Mouse (Mus musculus) thymus, postnatal 10 days (tissue): ENCODE results near the gene Pole.
A peak's percentile ranks its signal among the peaks of the same experiment; 100 is the strongest.

ENCODE experiments used
- DNase-seq, 2 experiments: peaks; one replicate each; pipeline ENCODE4 v3.0.0; 2021; ENCODE audit warnings: low spot score in 2 of 2

The Pole gene

DNA sequence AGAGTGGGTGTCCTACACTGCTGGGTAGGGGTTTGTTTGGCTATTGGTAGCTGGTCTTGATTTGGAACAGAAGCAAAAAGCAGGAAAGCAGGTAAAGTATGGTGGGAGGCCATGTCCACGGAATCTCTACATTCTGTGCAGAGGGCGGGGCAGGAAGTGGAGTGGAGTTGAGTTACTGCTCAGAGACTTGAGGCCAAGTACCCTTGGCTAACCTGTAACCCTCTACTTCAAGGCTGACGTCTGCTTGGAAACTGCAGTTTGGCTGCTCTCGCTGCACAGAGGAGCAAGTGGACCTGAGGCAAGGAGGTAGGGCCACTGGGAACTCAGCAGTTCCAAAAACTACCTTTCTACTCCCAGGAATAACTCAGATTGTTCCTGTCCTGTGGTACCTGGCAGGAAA is 58.4 kb downstream of the Pole start, which contains the start of gene Lrcol1:
Lrcol1 (plus strand) TSS at position 207 of the 400 bp plus-strand sequence.
- no peak for DNase-seq

DNA sequence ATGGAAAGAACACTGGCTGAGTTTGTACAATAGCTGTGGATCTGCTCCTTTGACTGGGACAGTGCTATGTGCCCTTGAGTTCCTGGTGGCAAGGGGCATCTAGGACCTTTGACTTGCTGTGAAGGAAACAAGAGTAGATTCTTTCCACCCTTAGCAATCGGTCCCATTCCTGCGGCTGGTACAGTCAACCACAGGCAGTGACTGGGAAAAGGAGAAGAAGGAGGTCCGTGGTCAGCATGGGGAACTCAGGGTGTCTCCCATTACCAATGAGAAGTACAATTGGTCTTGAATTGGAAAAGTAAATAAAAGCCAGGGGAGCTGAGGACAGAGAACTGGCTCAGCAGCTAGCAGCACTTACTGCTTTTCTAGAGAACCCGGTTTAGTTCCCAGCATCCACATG is 59.4 kb downstream of the Pole start:
- no peak for DNase-seq

DNA sequence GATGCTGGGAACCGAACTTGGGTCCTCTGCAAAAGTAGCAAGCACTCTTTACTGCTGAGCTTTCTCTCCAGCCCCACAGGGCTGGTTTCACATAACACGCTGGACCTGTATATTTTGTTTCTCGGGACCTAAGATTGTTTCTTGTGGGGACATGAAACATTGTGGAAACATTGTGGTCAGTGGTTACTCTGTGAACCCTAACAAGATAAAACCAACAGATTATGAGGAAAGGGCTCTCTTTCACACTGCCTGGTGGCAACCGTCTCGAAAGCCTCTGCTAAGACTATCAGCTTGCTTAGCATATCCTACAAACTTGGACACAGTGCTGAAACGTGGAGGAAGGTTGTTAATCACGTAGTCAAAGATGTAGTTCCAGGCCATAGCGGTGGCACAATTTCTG is 60.9 kb downstream of the Pole start:
- no peak for DNase-seq

DNA sequence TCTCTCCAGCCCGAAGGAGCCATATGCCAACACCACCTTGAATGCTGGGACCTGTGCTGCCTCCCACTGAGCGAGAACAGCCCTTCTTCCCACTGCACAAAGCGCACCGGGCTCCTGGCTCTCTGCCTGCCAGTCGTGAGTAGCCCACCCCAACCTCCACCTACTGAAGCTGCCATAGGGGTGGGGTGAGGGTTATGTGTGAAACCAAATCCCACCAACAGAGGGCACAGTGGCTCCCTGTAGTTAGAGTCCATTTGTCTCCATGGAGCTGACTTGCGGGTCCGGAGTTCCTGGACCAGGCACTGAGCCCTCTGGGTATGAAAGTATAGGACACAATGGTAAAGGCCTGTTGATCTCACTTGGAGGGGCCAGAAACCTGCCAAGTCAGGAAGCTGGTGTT is 68.6 kb downstream of the Pole start:
- peak in 1 of 2 experiments; percentile 42 for DNase-seq

DNA sequence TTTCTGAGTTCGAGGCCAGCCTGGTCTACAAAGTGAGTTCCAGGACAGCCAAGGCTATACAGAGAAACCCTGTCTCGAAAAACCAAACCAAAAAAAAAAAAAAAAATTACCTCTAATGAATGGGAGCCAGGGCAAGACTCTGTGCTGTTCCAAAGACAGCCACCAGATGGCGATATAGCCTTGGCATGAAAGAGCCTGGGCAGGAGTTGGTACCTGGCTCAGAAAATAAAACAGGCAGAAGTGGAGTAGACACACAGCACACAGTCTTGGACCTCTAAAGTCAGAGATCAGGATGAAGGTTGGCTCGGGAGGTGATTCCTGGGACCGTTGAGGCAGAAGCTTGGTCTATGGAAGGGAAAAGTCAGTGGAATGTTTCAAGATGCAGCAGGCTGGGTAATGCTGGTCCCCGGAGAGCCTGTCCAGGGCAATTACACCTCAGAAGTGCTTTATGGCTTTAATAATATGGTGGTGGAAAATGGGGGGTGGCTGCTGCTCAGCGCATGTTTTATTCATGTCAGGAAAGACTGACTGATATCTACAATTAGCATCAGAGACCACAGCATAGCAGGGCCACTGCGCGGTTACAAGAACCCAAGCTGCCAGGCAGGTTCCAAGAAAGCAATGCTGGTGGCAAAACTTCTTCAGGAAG is 71.5 kb downstream of the Pole start:
- peak; percentile 47 to 80 for DNase-seq

DNA sequence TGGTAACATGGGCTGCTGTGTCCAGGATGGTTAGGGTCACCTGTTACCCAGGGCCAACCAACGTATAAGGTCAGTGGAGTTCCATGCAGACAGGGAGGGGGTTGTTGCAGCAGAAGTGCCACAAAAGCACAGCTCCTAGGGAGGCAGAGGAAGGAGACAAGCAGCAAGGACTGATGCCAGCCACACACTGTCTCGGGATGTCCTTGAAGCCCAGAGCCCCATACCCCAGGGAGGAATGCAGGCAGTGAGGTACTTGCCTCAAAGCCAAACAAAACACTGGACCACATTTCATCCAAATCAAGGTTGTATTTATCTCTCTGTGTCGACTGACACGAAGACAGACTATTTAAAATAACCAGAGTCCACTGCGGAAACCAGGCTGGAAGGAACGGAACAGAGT is 75.4 kb downstream of the Pole start:
- DNase-seq = no peak

DNA sequence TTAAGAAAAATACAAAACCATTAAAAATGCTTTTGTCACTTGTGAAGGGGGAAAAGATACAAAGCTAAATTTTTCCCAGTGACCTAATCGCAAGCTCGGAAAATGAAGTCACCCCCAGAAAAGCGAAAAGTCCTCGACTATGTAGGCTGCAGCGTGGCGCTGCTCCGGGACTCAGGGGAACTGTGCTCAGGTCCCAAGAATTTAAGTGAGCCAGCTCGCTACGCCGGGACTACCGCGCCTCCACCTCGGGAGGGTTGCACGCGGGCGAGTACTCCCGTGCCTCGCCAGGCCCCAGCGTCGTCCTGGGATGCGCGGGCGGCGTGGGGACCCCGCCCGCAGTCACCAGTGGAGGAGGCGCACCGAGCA is 76.7 kb downstream of the Pole start:
- no peak for DNase-seq

DNA sequence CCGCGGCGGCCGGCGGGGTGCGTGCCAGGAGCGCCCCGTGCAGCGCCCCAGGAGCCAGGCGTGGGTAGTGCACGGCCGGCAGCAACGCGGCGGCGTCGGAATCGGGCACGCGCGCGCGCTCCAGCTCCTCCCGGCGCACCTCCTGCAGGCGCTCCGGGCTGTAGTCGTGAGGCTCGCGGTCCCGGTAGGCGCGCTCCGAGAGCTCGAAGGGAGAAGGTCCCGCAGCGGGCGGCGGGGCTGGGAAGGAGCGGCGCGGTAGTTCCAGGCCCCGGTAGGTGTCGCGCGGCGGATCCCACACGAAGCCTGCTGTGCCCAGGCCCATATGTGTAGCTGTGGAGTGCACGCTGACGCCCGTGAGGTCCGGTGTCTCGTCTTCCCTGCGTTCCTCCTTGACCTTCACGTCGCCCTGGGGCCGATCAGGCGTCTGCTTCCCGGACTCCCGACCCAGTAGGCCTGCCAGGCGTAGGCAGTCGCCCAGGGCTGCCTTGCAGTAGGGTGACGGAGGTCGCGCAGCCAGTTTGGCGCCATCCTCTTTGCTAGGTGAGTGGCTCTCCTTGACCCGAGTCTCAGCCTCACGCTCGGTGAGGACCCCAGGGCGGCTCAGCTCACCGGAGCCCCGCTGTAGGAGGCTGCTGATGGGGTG is 77.2 kb downstream of the Pole start:
- DNase-seq = peak; percentile 56 to 81

DNA sequence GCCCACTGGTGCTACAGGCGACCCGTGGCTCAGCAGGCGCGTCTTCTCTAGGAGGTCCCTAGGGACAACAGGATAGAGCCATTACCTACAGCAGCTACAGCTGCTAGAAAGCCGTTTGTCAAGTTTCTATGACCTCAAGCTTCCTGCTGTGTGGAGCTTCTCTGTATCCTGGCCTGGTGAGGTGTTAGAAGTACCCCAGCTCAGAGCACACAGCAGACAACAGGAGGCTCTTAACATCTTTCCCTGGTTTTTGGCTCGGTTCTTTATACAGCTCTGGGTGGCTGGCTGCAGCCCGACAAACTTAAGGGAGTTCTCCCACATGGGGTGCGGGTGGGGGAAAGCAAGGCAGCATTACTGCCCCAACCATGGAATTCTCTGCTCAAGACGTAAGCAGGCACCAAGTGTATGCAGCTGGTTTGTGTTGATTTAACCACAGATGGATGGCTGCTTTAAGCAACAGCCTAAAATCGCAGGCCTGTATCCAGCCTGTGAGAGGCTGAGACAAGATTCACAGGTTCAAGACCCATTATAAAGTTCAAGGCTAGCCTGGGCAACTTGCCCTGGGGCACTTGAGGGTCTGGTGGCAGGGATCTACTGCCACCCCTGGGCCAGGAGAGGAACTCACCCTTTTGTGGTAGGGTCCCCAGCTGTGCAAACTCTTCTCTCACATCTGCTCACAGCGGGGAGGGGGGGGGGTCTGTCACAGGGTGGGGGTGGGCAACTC is 77.9 kb downstream of the Pole start:
- no peak for DNase-seq

DNA sequence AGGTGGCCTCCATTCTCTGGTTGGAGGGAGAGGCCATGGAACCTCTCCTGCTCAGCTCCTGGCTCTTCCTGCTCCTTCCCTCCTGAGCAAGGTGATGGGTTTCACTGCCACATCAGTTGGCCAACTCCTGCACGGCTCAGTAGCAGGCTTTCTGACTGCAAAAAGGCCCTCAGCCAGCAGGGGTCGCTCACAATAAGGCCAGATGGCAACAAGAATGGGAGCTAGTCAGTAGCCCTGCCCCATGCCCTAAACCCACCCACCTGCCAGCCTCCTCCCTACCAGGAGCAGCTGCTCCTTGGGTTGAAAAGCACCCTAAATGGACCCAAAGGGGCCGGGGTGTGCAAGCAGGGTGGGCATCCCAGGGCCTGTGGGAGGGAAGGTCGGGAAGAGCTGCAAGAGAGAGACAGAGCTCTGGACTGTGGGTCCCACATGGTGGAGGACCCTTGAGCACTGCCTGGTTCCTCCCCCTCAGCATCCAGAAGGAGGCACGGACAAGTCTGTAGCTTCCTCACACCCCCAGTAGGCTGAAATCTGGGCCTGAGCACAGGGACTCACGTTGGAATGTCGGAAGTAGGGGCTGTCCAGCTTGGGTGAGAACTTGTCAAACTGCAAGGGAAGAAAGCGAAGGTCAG is 90.8 kb downstream of the Pole start:
- peak; percentile 48 to 71 for DNase-seq

DNA sequence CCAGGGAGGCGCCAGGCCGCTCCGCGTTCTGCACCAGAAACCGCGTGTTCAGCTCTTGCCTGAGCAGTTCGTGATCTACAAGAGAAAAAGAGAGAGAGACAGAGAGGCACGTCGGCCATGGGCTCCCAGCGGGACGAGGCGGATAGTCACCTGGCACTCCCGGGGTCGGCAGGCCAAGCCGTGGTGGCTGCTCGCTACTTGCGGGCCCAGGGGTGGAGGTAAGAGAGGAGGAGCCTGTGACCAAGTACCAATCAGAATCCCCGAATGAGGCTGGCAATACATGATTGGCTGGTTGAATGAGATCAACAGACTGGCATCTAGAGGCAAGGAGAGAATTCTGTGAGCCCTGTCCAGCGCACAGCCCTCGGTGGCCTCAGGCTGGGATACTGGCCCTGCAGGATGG is 92.1 kb downstream of the Pole start:
- no peak for DNase-seq

DNA sequence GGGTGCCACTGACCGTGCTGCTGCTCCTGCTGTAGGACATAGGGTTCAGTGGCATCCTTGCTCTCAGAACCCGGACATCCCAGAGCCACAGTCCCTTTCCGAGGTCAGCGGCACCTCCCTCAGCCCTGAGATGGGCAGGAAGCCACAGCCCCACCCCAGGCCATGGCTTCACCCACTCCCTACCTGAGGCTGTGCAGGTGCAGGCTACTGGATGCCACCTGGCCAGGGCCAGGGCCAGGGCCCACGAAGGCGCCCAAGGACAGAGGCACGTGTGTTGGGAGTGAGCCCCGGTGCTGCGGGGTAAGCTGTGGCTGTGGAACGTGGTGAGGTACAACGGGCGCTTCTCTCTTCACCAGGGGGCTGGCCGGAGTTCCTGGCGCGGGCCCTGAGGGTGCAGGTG is 93.0 kb downstream of the Pole start:
- no peak for DNase-seq

DNA sequence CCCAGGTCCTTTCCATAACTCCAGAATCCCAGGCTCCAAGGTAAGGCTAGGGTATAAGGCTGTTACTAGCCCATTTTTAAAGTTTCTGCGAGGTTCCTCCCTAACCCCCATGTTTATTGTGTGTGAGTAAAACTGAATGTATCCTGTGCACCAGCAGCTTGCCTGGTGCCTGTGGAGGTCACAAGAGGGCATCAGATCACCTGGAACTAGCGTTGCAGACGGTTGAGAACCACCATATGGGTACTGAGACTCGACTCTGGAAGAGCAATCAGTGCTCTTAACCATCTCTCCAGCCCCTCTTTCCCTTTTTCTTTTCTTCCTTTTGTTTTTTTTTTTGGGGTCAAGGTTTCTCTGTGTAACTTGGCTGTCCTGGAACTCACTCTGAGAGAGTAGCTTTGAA is 93.7 kb downstream of the Pole start:
- DNase-seq = no peak

DNA sequence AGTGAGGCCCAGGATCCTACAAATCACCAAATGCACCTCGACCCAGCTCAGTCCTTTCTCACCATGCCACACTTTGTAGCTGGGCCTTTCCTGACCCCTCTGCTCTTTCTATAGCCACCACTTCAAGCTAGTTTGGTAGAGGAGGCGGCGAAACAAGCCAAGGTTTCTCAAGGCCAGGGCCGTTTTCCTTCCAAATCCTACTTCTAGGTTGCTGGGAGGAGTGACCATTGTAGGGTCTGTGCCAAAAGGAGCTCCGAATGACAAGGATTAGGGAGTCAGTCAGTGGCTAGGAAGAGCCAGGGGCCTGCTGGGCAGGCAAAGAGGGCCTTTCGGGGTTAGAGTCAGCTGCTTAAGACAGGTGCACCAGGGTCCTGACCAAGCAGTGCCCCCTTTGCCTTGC is 98.4 kb downstream of the Pole start:
- no peak for DNase-seq

DNA sequence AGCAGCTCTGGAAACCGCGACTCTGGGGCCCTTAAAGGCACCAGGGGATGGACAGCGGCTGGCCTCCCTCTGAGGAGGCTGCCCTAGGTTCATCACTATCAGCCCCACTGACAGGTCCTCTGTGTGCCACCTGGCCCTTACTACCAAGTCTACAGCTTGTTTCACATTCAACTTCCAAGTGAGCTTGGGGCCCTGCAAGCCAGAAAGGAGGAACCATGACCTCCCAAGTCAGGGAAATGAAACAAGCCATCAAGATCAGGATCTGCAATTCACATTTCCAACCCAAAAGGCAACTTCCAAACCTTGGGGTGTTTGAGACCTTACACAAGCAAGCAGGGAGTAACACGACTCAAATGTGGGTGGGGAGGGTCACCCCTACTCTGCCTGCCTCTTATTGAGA is 99.2 kb downstream of the Pole start:
- no peak for DNase-seq

DNA sequence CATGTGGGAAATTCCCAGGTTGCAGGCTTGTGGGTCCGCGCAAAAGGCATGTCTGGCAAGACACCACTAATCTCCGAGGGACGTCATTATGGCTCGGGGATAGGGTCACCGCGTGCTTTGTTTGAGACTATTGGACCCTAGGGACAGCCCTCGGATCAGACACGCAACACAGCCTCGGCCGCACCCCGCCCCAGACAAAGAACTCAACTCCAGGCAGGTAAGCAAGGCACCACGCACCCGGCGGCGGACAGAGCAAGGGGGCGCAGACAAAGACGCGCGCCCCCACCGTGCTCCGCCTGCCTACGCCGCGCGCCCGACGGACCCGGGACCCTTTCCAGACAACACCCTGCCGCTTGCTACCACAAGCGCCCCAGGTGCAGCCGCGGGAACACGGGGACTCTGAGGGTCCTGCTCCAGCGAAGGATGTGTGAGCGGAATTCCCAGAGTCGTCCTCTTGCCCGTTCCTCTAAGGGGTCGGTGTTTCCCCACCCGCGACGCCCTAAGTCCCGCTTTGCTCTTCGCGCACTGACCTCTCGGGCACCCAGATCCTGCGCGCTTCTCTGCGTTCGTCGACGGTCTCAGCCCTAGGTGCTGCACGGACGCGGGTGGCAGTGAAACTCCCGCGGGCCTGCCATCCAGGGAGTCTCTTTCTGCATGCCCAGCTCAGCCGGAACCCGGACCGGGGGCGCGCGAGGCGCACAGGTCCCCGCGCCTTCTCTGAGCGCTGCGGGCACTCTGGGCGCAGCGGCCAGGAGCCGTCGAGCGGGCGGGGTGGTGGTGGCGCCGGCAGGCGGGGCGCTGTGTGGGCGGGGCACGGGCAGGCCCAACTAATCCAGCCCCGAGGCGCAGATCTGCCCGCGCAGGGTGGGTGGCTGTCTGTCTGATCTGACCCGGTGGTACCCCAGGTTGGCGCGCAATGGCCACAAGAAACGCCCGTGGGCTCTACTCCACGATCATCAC is 100.5 kb downstream of the Pole start:
- DNase-seq = peak in 1 of 2 experiments; percentile 24
